8 mouse cellular contexts compared by ENCODE assay signal in genomic region chr1:131523794-131524193, GRCm38 (mm10). TPM values are rescaled to one million over a fixed set of nuclear protein-coding genes. Genes with fewer than 3 reads are reported as not detected.
A peak's percentile ranks its signal among the peaks of the same experiment; 100 is the strongest.
DNase-seq lines count a peak whose midpoint lies in the region; ATAC-seq lines count a peak whose summit lies in the region.

No protein-coding gene starts in this region.

- H3K9ac ChIP-seq in forebrain, embryonic 11.5 days (ENCODE audit: low read length) = peak overlapping the region; percentile 17; the same call in 1 of the 2 replicates
- no peak overlapping the region for H3K9ac ChIP-seq in liver, embryonic 12.5 days

- no peaks in the 10 kb centered on the region for H3K36me3 ChIP-seq in forebrain, embryonic 11.5 days (ENCODE audit: control insufficient read depth, insufficient read depth, low read length)
- no peaks in the 10 kb centered on the region; the same call in 1 of the 2 replicates for H3K36me3 ChIP-seq in liver, embryonic 12.5 days

- 60% methylated on average over 3 of the region's 3 CpGs for WGBS in forebrain, embryonic 11.5 days
- 54% methylated on average over 3 of the region's 3 CpGs for WGBS in liver, embryonic 12.5 days (ENCODE audit: insufficient replicate concordance)

- peaks cover 13% of the 10 kb centered on the region for H3K4me1 ChIP-seq in forebrain, embryonic 11.5 days (replicated peaks; ENCODE audit: control insufficient read depth, insufficient read depth, low read length)
- H3K4me1 ChIP-seq in liver, embryonic 12.5 days = peaks cover 43% of the 10 kb centered on the region

- H3K4me2 ChIP-seq in forebrain, embryonic 11.5 days (ENCODE audit: low read depth, low read length, severe bottlenecking) = peak overlapping the region; percentile 91
- H3K4me2 ChIP-seq in liver, embryonic 12.5 days = peak overlapping the region; percentile 99

- no peak for ATAC-seq in forebrain, embryonic 11.5 days (replicated peaks; ENCODE audit: low FRiP score)
- ATAC-seq in liver, embryonic 12.5 days = no peak
- no peak for ATAC-seq in megakaryocyte-erythroid progenitor cell, adult 5-6 weeks (replicated peaks; ENCODE audit: low FRiP score, low TSS enrichment, poor library complexity, severe bottlenecking)
- ATAC-seq in frontal cortex, adult (ENCODE audit: low TSS enrichment) = no peak

- DNase-seq in embryo, embryonic 10.5 days (ENCODE audit: low spot score) = peak; percentile 14
- DNase-seq in embryo, embryonic 9.5 days (ENCODE audit: extremely low spot score) = no peak
- peak; percentile 37 for DNase-seq in 3T3-L1 (ENCODE audit: low read depth, low spot score)
- DNase-seq in forebrain, embryonic 11.5 days (ENCODE audit: low spot score) = no peak
- DNase-seq in urinary bladder, adult 18-20 months (ENCODE audit: low spot score in 2 of 2) = no peak

- H3K4me3 ChIP-seq in forebrain, embryonic 11.5 days (ENCODE audit: low read depth, low read length) = peak overlapping the region; percentile 80
- peak overlapping the region; percentile 75; the same call in 1 of the 2 replicates for H3K4me3 ChIP-seq in liver, embryonic 12.5 days

- H3K27me3 ChIP-seq in forebrain, embryonic 11.5 days (ENCODE audit: control insufficient read depth, insufficient read depth, low read length) = no peaks in the 10 kb centered on the region
- H3K27me3 ChIP-seq in liver, embryonic 12.5 days (replicated peaks) = no peaks in the 10 kb centered on the region

- no peak overlapping the region for H3K27ac ChIP-seq in forebrain, embryonic 11.5 days (ENCODE audit: low read depth, low read length)
- H3K27ac ChIP-seq in liver, embryonic 12.5 days = no peak overlapping the region

- H3K9me3 ChIP-seq in forebrain, embryonic 11.5 days (ENCODE audit: control insufficient read depth, low read length) = no peaks in the 10 kb centered on the region
- no peaks in the 10 kb centered on the region for H3K9me3 ChIP-seq in liver, embryonic 12.5 days (replicated peaks)

RNA-seq across cellular contexts. Expression of gene Srgap2, which starts 3.4 kb away (rescaled TPM):
- polyA plus RNA-seq in forebrain, embryonic 11.5 days (2014; fragmentation: Nextera tagmentation; extraction: Ambion mirVana) = 19.4 and 24.8 TPM in 2 replicates
- polyA plus RNA-seq in liver, embryonic 12.5 days (2016; fragmentation: Nextera tagmentation; extraction: Ambion mirVana) = 5.8 and 7.8 TPM in 2 replicates
- 17.4 and 22.6 TPM in 2 replicates for total RNA-seq in megakaryocyte-erythroid progenitor cell, adult 5-6 weeks (2014; fragmentation: Nextera tagmentation)
- 7.1 and 7.8 TPM in 2 replicates for total RNA-seq in megakaryocyte-erythroid progenitor cell, adult 5-6 weeks (2017)

RNA-seq across cellular contexts. Expression of gene Fam72a, which starts 3.9 kb away (rescaled TPM):
- polyA plus RNA-seq in forebrain, embryonic 11.5 days (2014; fragmentation: Nextera tagmentation; extraction: Ambion mirVana) = 5.6 and 5.9 TPM in 2 replicates
- polyA plus RNA-seq in liver, embryonic 12.5 days (2016; fragmentation: Nextera tagmentation; extraction: Ambion mirVana) = 3.4 and 3.7 TPM in 2 replicates
- 2.6 and 4.1 TPM in 2 replicates for total RNA-seq in megakaryocyte-erythroid progenitor cell, adult 5-6 weeks (2014; fragmentation: Nextera tagmentation)
- total RNA-seq in megakaryocyte-erythroid progenitor cell, adult 5-6 weeks (2017) = 2.8 and 6.1 TPM in 2 replicates

Comparison
In these comparisons a context has a peak if more than half of its experiments do, and no peak if none do; other contexts are left out.
1. DNase-seq: peak in embryo, embryonic 10.5 days (single experiment) and 3T3-L1 (single experiment); none in embryo, embryonic 9.5 days (single experiment), forebrain, embryonic 11.5 days (single experiment) and urinary bladder, adult 18-20 months (0 of 2).